Mouse (Mus musculus): ENCODE measurements around the gene Stard7.
"Not testable (repeated sequence)": the region's sequence is repeated elsewhere in the genome, so short reads cannot be mapped to it uniquely, and the experiment has no call there.

Gene Stard7

GRCm38 (mm10) chr2:127269491-127270299 lies at the start of gene Stard7:
TSS of gene Stard7 (plus strand) at chr2:127270218.
- DNase-seq (ENCODE audit: low spot score), result peak; percentile 94

- DNase-seq (ENCODE audit: low spot score), result no peak
Measured at GRCm38 (mm10) chr2:127225261-127225660, 44.8 kb upstream of the Stard7 start.

GRCm38 (mm10) chr2:127237897-127238610 lies 32.0 kb upstream of the Stard7 start:
- DNase-seq (ENCODE audit: low spot score), result no peak

- no peak for DNase-seq (ENCODE audit: low spot score)
Measured at GRCm38 (mm10) chr2:127240065-127240464, 30.0 kb upstream of the Stard7 start.

GRCm38 (mm10) chr2:127247592-127248333 lies 22.3 kb upstream of the Stard7 start, which contains the start of the genes Ciao1 and Tmem127:
TSS of gene Ciao1 (minus strand) at chr2:127247816.
TSS of gene Tmem127 (plus strand) at chr2:127247908.
- DNase-seq (ENCODE audit: low spot score), result peak; percentile 94

- peak; percentile 46 for DNase-seq (ENCODE audit: low spot score)
Measured at GRCm38 (mm10) chr2:127248334-127249004, 21.5 kb upstream of the Stard7 start.

GRCm38 (mm10) chr2:127250291-127251008 lies 19.6 kb upstream of the Stard7 start:
- no peak for DNase-seq (ENCODE audit: low spot score)

- no peak for DNase-seq (ENCODE audit: low spot score)
Measured at GRCm38 (mm10) chr2:127251457-127251856, 18.6 kb upstream of the Stard7 start.

- no peak for DNase-seq (ENCODE audit: low spot score)
Measured at GRCm38 (mm10) chr2:127251880-127252527, 18.0 kb upstream of the Stard7 start.

- no peak for DNase-seq (ENCODE audit: low spot score)
Measured at GRCm38 (mm10) chr2:127252787-127253186, 17.2 kb upstream of the Stard7 start.

- no peak for DNase-seq (ENCODE audit: low spot score)
Measured at GRCm38 (mm10) chr2:127254604-127255134, 15.3 kb upstream of the Stard7 start.

- DNase-seq (ENCODE audit: low spot score), result no peak
Measured at GRCm38 (mm10) chr2:127255294-127255693, 14.7 kb upstream of the Stard7 start.

- DNase-seq (ENCODE audit: low spot score), result no peak
Measured at GRCm38 (mm10) chr2:127259340-127259739, 10.7 kb upstream of the Stard7 start.

- no peak for DNase-seq (ENCODE audit: low spot score)
Measured at GRCm38 (mm10) chr2:127262480-127262879, 7.5 kb upstream of the Stard7 start.

- DNase-seq (ENCODE audit: low spot score), result no peak
Measured at GRCm38 (mm10) chr2:127267854-127268253, 2.2 kb upstream of the Stard7 start.

GRCm38 (mm10) chr2:127270300-127271041 lies 453 bp downstream of the Stard7 start:
- DNase-seq (ENCODE audit: low spot score), result peak; percentile 81

GRCm38 (mm10) chr2:127271042-127271515 lies 1.1 kb downstream of the Stard7 start:
- DNase-seq (ENCODE audit: low spot score), result no peak

- DNase-seq (ENCODE audit: low spot score), result not testable (repeated sequence)
Measured at GRCm38 (mm10) chr2:127272049-127272448, 2.0 kb downstream of the Stard7 start.

GRCm38 (mm10) chr2:127272806-127273205 lies 2.8 kb downstream of the Stard7 start:
- no peak for DNase-seq (ENCODE audit: low spot score)
